Mouse (Mus musculus) intestine, postnatal 0 days (tissue): ENCODE results near the gene Col3a1. TPM values are rescaled to one million over a fixed set of nuclear protein-coding genes. Genes with fewer than 3 reads are reported as not detected.

ENCODE experiments used
- ATAC-seq: fragments of 200-750 bp; cut with Nextera tagmentation; 2 replicates; pipeline ENCODE4 v1.8.0; 2017; ENCODE audit warnings: mild to moderate bottlenecking, moderate TSS enrichment, moderate library complexity
- H3K27ac ChIP-seq: fragments of 300-500 bp; sonication (generic); 2 replicates; pipeline ENCODE4 v1.5.1; 2014; ENCODE audit warnings: mild to moderate bottlenecking, low read depth, low read length, moderate library complexity
- H3K27me3 ChIP-seq: fragments of 300-500 bp; sonication (generic); replicated peaks from 2 replicates; pipeline ENCODE4 v1.6.1; 2014; ENCODE audit warnings: low read length, mixed read lengths; ENCODE audit not compliant: control insufficient read depth, insufficient read depth
- H3K36me3 ChIP-seq: fragments of 300-500 bp; sonication (generic); 2 replicates; pipeline ENCODE4 v1.6.1; 2014; ENCODE audit warnings: mild to moderate bottlenecking, moderate library complexity; ENCODE audit not compliant: control insufficient read depth, insufficient read depth
- H3K4me1 ChIP-seq: fragments of 300-500 bp; sonication (generic); replicated peaks from 2 replicates; pipeline ENCODE4 v1.6.1; 2014; ENCODE audit warnings: antibody characterized with exemption, low read length, mixed read lengths; ENCODE audit not compliant: control insufficient read depth, insufficient read depth
- H3K4me2 ChIP-seq: fragments of 300-500 bp; sonication (generic); replicated peaks from 2 replicates; pipeline ENCODE4 v1.6.1; 2014; ENCODE audit warnings: low read depth, mild to moderate bottlenecking, moderate library complexity
- H3K4me3 ChIP-seq: fragments of 300-500 bp; sonication (generic); 2 replicates; pipeline ENCODE4 v1.5.1; 2014; ENCODE audit warnings: low read depth, low read length
- H3K9ac ChIP-seq: fragments of 300-500 bp; sonication (generic); 2 replicates; pipeline ENCODE4 v1.6.1; 2014; ENCODE audit warnings: mild to moderate bottlenecking, low read depth, low read length
- H3K9me3 ChIP-seq: fragments of 300-500 bp; sonication (generic); 2 replicates; pipeline ENCODE4 v1.6.1; 2016; ENCODE audit warnings: mixed run types; ENCODE audit not compliant: control insufficient read depth
- CTCF ChIP-seq: sonication (generic); IDR thresholded peaks from 2 replicates; pipeline ENCODE4 v1.5.1; 2016; ENCODE audit warnings: low read depth, mild to moderate bottlenecking, control low read depth, antibody characterized with exemption, moderate library complexity
- WGBS: fragments of 180-500 bp; shearing (Covaris S2); extraction: QIAGEN DNeasy Blood & Tissue Kit; methylation state at CpG from one replicate; pipeline ENCODE4 v1.1.7; 2014; 5-methylcytosine and 5-hydroxymethylcytosine counted together
- polyA plus RNA-seq: library from polyadenylated mRNA; unstranded; fragments of >200 nt; fragmentation: Nextera tagmentation; extraction: Ambion mirVana; gene quantifications from 2 replicates; pipeline ENCODE4 v1.2.1, GENCODE M21; 2015

The Col3a1 gene
- polyA plus RNA-seq, 1 experiment from 2014 or later = 562 TPM

- Histone ChIP-seq H3K27ac (no peak overlapping the region), H3K9me3 (no peaks in the 10 kb centered on the region), H3K4me1 (peaks cover 3% of the 10 kb centered on the region; the same call in 1 of the 2 replicates), H3K9ac (no peak overlapping the region), H3K4me2 (no peak overlapping the region), H3K36me3 (no peaks in the 10 kb centered on the region), H3K27me3 (no peaks in the 10 kb centered on the region), H3K4me3 (no peak overlapping the region)
- no peak for ATAC-seq
- no peak for TF ChIP-seq CTCF
- WGBS = 69% methylated on average over 1 of the region's 1 CpGs
These were observed 6.9 kb downstream of the Col3a1 start for GRCm38 (mm10) chr1:45318241-45318640.

GRCm38 (mm10) chr1:45320861-45321260, 9.5 kb downstream of the Col3a1 start:
- Histone ChIP-seq H3K4me2 (no peak overlapping the region), H3K27me3 (no peaks in the 10 kb centered on the region), H3K9me3 (no peaks in the 10 kb centered on the region), H3K4me1 (peaks cover 1% of the 10 kb centered on the region; the same call in 1 of the 2 replicates), H3K36me3 (no peaks in the 10 kb centered on the region), H3K27ac (no peak overlapping the region), H3K4me3 (no peak overlapping the region), H3K9ac (no peak overlapping the region)
- TF ChIP-seq CTCF = no peak
- ATAC-seq = no peak

- peaks cover 5% of the 10 kb centered on the region for H3K36me3 ChIP-seq
- H3K9me3 ChIP-seq = no peaks in the 10 kb centered on the region
- H3K4me2 ChIP-seq = no peak overlapping the region
- no peak overlapping the region for H3K27ac ChIP-seq
- no peaks in the 10 kb centered on the region for H3K27me3 ChIP-seq
- no peaks in the 10 kb centered on the region for H3K4me1 ChIP-seq
- no peak overlapping the region for H3K4me3 ChIP-seq
- no peak overlapping the region for H3K9ac ChIP-seq
- ATAC-seq = no peak
- no peak for TF ChIP-seq CTCF
- 98% methylated on average over 1 of the region's 1 CpGs for WGBS
These were observed 17.8 kb downstream of the Col3a1 start for GRCm38 (mm10) chr1:45329149-45329548.

GRCm38 (mm10) chr1:45355944-45356343, 44.6 kb downstream of the Col3a1 start:
- no peak overlapping the region for H3K4me2 ChIP-seq
- H3K36me3 ChIP-seq = no peaks in the 10 kb centered on the region
- no peak overlapping the region for H3K27ac ChIP-seq
- H3K4me3 ChIP-seq = no peak overlapping the region
- no peak overlapping the region for H3K9ac ChIP-seq
- TF ChIP-seq CTCF = no peak
- no peaks in the 10 kb centered on the region for H3K9me3 ChIP-seq
- H3K27me3 ChIP-seq = no peaks in the 10 kb centered on the region
- no peaks in the 10 kb centered on the region for H3K4me1 ChIP-seq
- WGBS = 72% methylated on average over 4 of the region's 4 CpGs
- no peak for ATAC-seq

- no peak overlapping the region for H3K4me3 ChIP-seq
- H3K9me3 ChIP-seq = no peaks in the 10 kb centered on the region
- no peak overlapping the region for H3K27ac ChIP-seq
- no peaks in the 10 kb centered on the region for H3K4me1 ChIP-seq
- ATAC-seq = no peak
- H3K27me3 ChIP-seq = no peaks in the 10 kb centered on the region
- no peak for TF ChIP-seq CTCF
- H3K36me3 ChIP-seq = no peaks in the 10 kb centered on the region
- no peak overlapping the region for H3K9ac ChIP-seq
- 91% methylated on average over 1 of the region's 1 CpGs for WGBS
- H3K4me2 ChIP-seq = no peak overlapping the region
These were observed 46.7 kb downstream of the Col3a1 start for GRCm38 (mm10) chr1:45358020-45358419.

GRCm38 (mm10) chr1:45359147-45359546, 47.8 kb downstream of the Col3a1 start:
- Histone ChIP-seq H3K9ac (no peak overlapping the region), H3K4me2 (no peak overlapping the region), H3K36me3 (no peaks in the 10 kb centered on the region), H3K9me3 (no peaks in the 10 kb centered on the region), H3K4me1 (no peaks in the 10 kb centered on the region), H3K4me3 (no peak overlapping the region), H3K27ac (no peak overlapping the region), H3K27me3 (no peaks in the 10 kb centered on the region)
- no peak for ATAC-seq
- WGBS = 64% methylated on average over 2 of the region's 2 CpGs
- no peak for TF ChIP-seq CTCF

GRCm38 (mm10) chr1:45359673-45360072, 48.3 kb downstream of the Col3a1 start:
- no peak overlapping the region for H3K4me3 ChIP-seq
- no peak overlapping the region for H3K27ac ChIP-seq
- no peaks in the 10 kb centered on the region for H3K27me3 ChIP-seq
- no peak overlapping the region for H3K9ac ChIP-seq
- no peak for TF ChIP-seq CTCF
- no peaks in the 10 kb centered on the region for H3K9me3 ChIP-seq
- WGBS = 80% methylated on average over 2 of the region's 2 CpGs
- H3K36me3 ChIP-seq = no peaks in the 10 kb centered on the region
- ATAC-seq = no peak
- H3K4me1 ChIP-seq = no peaks in the 10 kb centered on the region
- H3K4me2 ChIP-seq = no peak overlapping the region
